ENCODE assay signal across 15 mouse cellular contexts in the genomic region with DNA sequence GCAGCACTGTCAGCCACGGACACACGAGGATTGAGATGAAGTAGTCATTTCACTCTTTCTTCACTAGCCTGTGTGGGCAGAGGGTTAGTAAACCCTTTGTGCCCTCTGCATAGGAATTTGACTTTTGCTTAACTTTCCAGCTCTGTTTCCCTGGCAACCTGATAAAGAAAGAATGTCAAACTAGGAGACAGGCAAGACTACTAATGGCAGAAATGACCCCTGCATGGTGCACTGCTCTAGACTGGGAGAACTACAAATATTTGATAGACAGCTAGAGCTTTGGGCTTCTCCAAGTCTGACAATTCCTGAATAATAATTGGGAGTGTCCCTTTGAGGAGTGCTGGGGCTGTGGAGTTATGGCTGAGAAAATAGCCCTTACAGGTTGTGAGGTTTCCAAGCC. TPM values are rescaled to one million over a fixed set of nuclear protein-coding genes. Genes with fewer than 3 reads are reported as not detected.
A peak's percentile ranks its signal among the peaks of the same experiment; 100 is the strongest.
DNase-seq lines count a peak whose midpoint lies in the region; ATAC-seq and TF ChIP-seq lines count a peak whose summit lies in the region.
"Had no signal": no experiment of that assay in that cellular context is flagged by ENCODE, and none has a peak within 500 bp of the region (broad histone marks: within the 10 kb centered on the region; RNA-seq: fewer than 3 reads in every experiment).

No protein-coding gene starts in this region.

- peak; percentile 30; the same call in 1 of the 2 replicates for ATAC-seq in heart, embryonic 12.5 days (ENCODE audit: insufficient number of reproducible peaks, low FRiP score)
- peak; percentile 30; the same call in 1 of the 2 replicates for ATAC-seq in liver, embryonic 16.5 days (ENCODE audit: low read depth)
- no peak for ATAC-seq in liver, embryonic 12.5 days
- ATAC-seq in embryonic facial prominence, embryonic 12.5 days (ENCODE audit: insufficient number of reproducible peaks, insufficient read depth, low FRiP score, low TSS enrichment) = 0 out of 2 replicates have a peak, but pooled peaks have one; percentile 28
- peak; percentile 55; the same call in 1 of the 2 replicates for ATAC-seq in midbrain, postnatal 0 days (ENCODE audit: low FRiP score)
- ATAC-seq: intestine, postnatal 0 days had no signal

- H3K27me3 ChIP-seq in heart, embryonic 12.5 days (replicated peaks) = no peaks in the 10 kb centered on the region
- no peaks in the 10 kb centered on the region for H3K27me3 ChIP-seq in liver, embryonic 16.5 days (ENCODE audit: control insufficient read depth, insufficient read depth, low read depth, low read length)
- no peaks in the 10 kb centered on the region for H3K27me3 ChIP-seq in liver, embryonic 12.5 days (replicated peaks)
- no peaks in the 10 kb centered on the region for H3K27me3 ChIP-seq in embryonic facial prominence, embryonic 12.5 days
- no peaks in the 10 kb centered on the region for H3K27me3 ChIP-seq in midbrain, postnatal 0 days (ENCODE audit: insufficient read depth, low read length)

- H3K4me2 ChIP-seq in heart, embryonic 12.5 days = peak overlapping the region; percentile 4; the same call in 1 of the 2 replicates
- H3K4me2 ChIP-seq in liver, embryonic 16.5 days (ENCODE audit: low read depth, low read length) = no peak overlapping the region
- H3K4me2 ChIP-seq in liver, embryonic 12.5 days = no peak overlapping the region
- no peak overlapping the region for H3K4me2 ChIP-seq in embryonic facial prominence, embryonic 12.5 days (replicated peaks)
- H3K4me2 ChIP-seq in midbrain, postnatal 0 days (ENCODE audit: low read depth, low read length, poor library complexity, severe bottlenecking) = no peak overlapping the region
- H3K4me2 ChIP-seq: hindbrain, embryonic 14.5 days had no signal

- no peaks in the 10 kb centered on the region for H3K9me3 ChIP-seq in heart, embryonic 12.5 days (replicated peaks)
- no peaks in the 10 kb centered on the region for H3K9me3 ChIP-seq in liver, embryonic 16.5 days (replicated peaks; ENCODE audit: control insufficient read depth, low read length)
- H3K9me3 ChIP-seq in liver, embryonic 12.5 days (replicated peaks) = no peaks in the 10 kb centered on the region
- H3K9me3 ChIP-seq in embryonic facial prominence, embryonic 12.5 days = no peaks in the 10 kb centered on the region
- H3K9me3 ChIP-seq in midbrain, postnatal 0 days (ENCODE audit: low read length) = no peaks in the 10 kb centered on the region

- no peak for DNase-seq in heart, postnatal 25 days (ENCODE audit: low spot score)
- no peak for DNase-seq in midbrain, postnatal 0 days (ENCODE audit: low spot score)
- DNase-seq in thymus, postnatal 14 days = no peak
- no peak for DNase-seq in left cerebral cortex, adult 8-10 months (ENCODE audit: low spot score in 2 of 2)
- DNase-seq: adrenal gland, postnatal 10 days; cerebellum, adult 2 months; gastrocnemius, postnatal 14 days; kidney, postnatal 10 days; liver had no signal

- WGBS in heart, embryonic 12.5 days = 22% methylated on average over 2 of the region's 2 CpGs
- WGBS in liver, embryonic 16.5 days (ENCODE audit: insufficient replicate concordance) = 68% methylated on average over 2 of the region's 2 CpGs
- WGBS in liver, embryonic 12.5 days (ENCODE audit: insufficient replicate concordance) = 49% methylated on average over 2 of the region's 2 CpGs
- 67% methylated on average over 2 of the region's 2 CpGs for WGBS in embryonic facial prominence, embryonic 12.5 days
- 35% methylated on average over 2 of the region's 2 CpGs for WGBS in midbrain, postnatal 0 days

- intact Hi-C loops in heart, postnatal 25 days (cut with DNase I) = no loop called here

- no peak for TF ChIP-seq CTCF in midbrain, postnatal 0 days (IDR thresholded peaks at IDR 0.05)

- H3K4me3 ChIP-seq in heart, embryonic 12.5 days = no peak overlapping the region
- no peak overlapping the region for H3K4me3 ChIP-seq in liver, embryonic 16.5 days (ENCODE audit: low read depth, low read length)
- no peak overlapping the region for H3K4me3 ChIP-seq in liver, embryonic 12.5 days
- H3K4me3 ChIP-seq in embryonic facial prominence, embryonic 12.5 days = no peak overlapping the region
- no peak overlapping the region for H3K4me3 ChIP-seq in midbrain, postnatal 0 days (ENCODE audit: low read depth, low read length)

- H3K36me3 ChIP-seq in heart, embryonic 12.5 days = no peaks in the 10 kb centered on the region
- H3K36me3 ChIP-seq in liver, embryonic 16.5 days (ENCODE audit: control insufficient read depth, insufficient read depth) = no peaks in the 10 kb centered on the region
- no peaks in the 10 kb centered on the region for H3K36me3 ChIP-seq in liver, embryonic 12.5 days
- H3K36me3 ChIP-seq in embryonic facial prominence, embryonic 12.5 days = no peaks in the 10 kb centered on the region
- H3K36me3 ChIP-seq in midbrain, postnatal 0 days (ENCODE audit: insufficient read depth, low read length) = no peaks in the 10 kb centered on the region

- H3K9ac ChIP-seq in heart, embryonic 12.5 days = no peak overlapping the region; the same call in 1 of the 2 replicates
- H3K9ac ChIP-seq in liver, embryonic 16.5 days (ENCODE audit: low read depth, low read length) = no peak overlapping the region
- H3K9ac ChIP-seq in liver, embryonic 12.5 days = no peak overlapping the region
- H3K9ac ChIP-seq in embryonic facial prominence, embryonic 12.5 days = no peak overlapping the region
- H3K9ac ChIP-seq in midbrain, postnatal 0 days (replicated peaks; ENCODE audit: low read length, poor library complexity, severe bottlenecking) = no peak overlapping the region
- H3K9ac ChIP-seq: hindbrain, embryonic 14.5 days had no signal

- H3K4me1 ChIP-seq in heart, embryonic 12.5 days (replicated peaks) = peaks cover 25% of the 10 kb centered on the region
- H3K4me1 ChIP-seq in liver, embryonic 16.5 days (ENCODE audit: control insufficient read depth, low read depth, low read length) = no peaks in the 10 kb centered on the region; the same call in none of the 2 replicates
- H3K4me1 ChIP-seq in liver, embryonic 12.5 days = peaks cover 12% of the 10 kb centered on the region
- H3K4me1 ChIP-seq in embryonic facial prominence, embryonic 12.5 days = 0 out of 2 replicates have a peak, but pooled peaks cover 9% of the 10 kb centered on the region
- H3K4me1 ChIP-seq in midbrain, postnatal 0 days (ENCODE audit: insufficient read depth, low read length) = no peaks in the 10 kb centered on the region

- peak overlapping the region; percentile 65 for H3K27ac ChIP-seq in heart, embryonic 12.5 days (ENCODE audit: poor library complexity, severe bottlenecking)
- H3K27ac ChIP-seq in liver, embryonic 16.5 days (ENCODE audit: low read length) = no peak overlapping the region
- no peak overlapping the region for H3K27ac ChIP-seq in liver, embryonic 12.5 days
- no peak overlapping the region for H3K27ac ChIP-seq in embryonic facial prominence, embryonic 12.5 days
- H3K27ac ChIP-seq in midbrain, postnatal 0 days (ENCODE audit: low read depth, low read length) = no peak overlapping the region
- H3K27ac ChIP-seq: hindbrain, embryonic 14.5 days had no signal

RNA-seq across cellular contexts. Expression of gene Rasl11b, which starts 35.4 kb away (rescaled TPM):
- 107 TPM in 2 replicates for polyA plus RNA-seq in heart, embryonic 12.5 days (2016; fragmentation: Nextera tagmentation; extraction: Ambion mirVana)
- total RNA-seq in heart, postnatal 25 days (2021) = 10 to 100 TPM; 35.8 to 50.2 TPM
- 3.8 and 4.7 TPM in 2 replicates for polyA plus RNA-seq in liver, embryonic 16.5 days (2015; fragmentation: Nextera tagmentation; extraction: Ambion mirVana)
- 5.9 and 7.0 TPM in 2 replicates for polyA plus RNA-seq in liver, embryonic 12.5 days (2016; fragmentation: Nextera tagmentation; extraction: Ambion mirVana)
- polyA plus RNA-seq in embryonic facial prominence, embryonic 12.5 days (2016; fragmentation: Nextera tagmentation; extraction: Ambion mirVana) = 134 and 140 TPM in 2 replicates
- 2.6 TPM in 2 replicates for total RNA-seq in midbrain, postnatal 0 days (2014; rRNA removed)
- polyA plus RNA-seq in midbrain, postnatal 0 days (2015; fragmentation: Nextera tagmentation; extraction: Ambion mirVana) = 9.2 and 10.6 TPM in 2 replicates
- total RNA-seq in left cerebral cortex, adult 8-10 months (2022) = 100 to 1,000 TPM in 1 of 4 experiments, 10 to 100 TPM in 3; 69.2 to 106 (median 80.9) TPM
